Mouse (Mus musculus) heart, adult 9 months (tissue): Measurements from ENCODE around the gene Aim2.
A peak's percentile ranks its signal among the peaks of the same experiment; 100 is the strongest.
"Not testable (repeated sequence)": the region's sequence is repeated elsewhere in the genome, so short reads cannot be mapped to it uniquely, and the experiment has no call there.

Experiments used
- DNase-seq, 2 experiments: peaks; one replicate each; pipeline ENCODE4 v3.0.0; 2022; ENCODE audit warnings: low spot score in 2 of 2

Gene Aim2

GRCm38 (mm10) chr1:173456139-173456754, 105.6 kb downstream of the Aim2 start:
- DNase-seq, result peak; percentile 11 to 31

GRCm38 (mm10) chr1:173456761-173457160, 106.1 kb downstream of the Aim2 start:
- DNase-seq, result no peak

- DNase-seq, result not testable (repeated sequence)
These were observed 129.9 kb downstream of the Aim2 start for GRCm38 (mm10) chr1:173480399-173481181.

GRCm38 (mm10) chr1:173481182-173481574, 130.5 kb downstream of the Aim2 start:
- not testable (repeated sequence) for DNase-seq

GRCm38 (mm10) chr1:173490812-173491480, 140.3 kb downstream of the Aim2 start, which contains the start of gene Ifi206:
Ifi206 (minus strand) TSS chr1:173491041.
- not testable (repeated sequence) for DNase-seq

- DNase-seq, result not testable (repeated sequence)
These were observed 140.8 kb downstream of the Aim2 start for GRCm38 (mm10) chr1:173491483-173491882.

- not testable (repeated sequence) for DNase-seq
These were observed 159.9 kb downstream of the Aim2 start for GRCm38 (mm10) chr1:173510595-173510994.
